Mouse (Mus musculus): ENCODE results near the gene Casc3. TPM values are rescaled to one million over a fixed set of nuclear protein-coding genes. Genes with fewer than 3 reads are reported as not detected.
"Not testable (repeated sequence)": the region's sequence is repeated elsewhere in the genome, so short reads cannot be mapped to it uniquely, and the experiment has no call there.

Gene Casc3
- total RNA-seq, 1 experiment from 2014 or later: 37.2 TPM

- DNase-seq: no peak
These were observed 14.9 kb upstream of the Casc3 start for GRCm38 (mm10) chr11:98789824-98790223.

GRCm38 (mm10) chr11:98790631-98791205 lies 14.0 kb upstream of the Casc3 start:
- no peak for DNase-seq

- no peak for DNase-seq
These were observed 13.3 kb upstream of the Casc3 start for GRCm38 (mm10) chr11:98791448-98791847.

- no peak for DNase-seq
These were observed 12.6 kb upstream of the Casc3 start for GRCm38 (mm10) chr11:98792081-98792480.

- peak; percentile 79 for DNase-seq
These were observed 10.2 kb upstream of the Casc3 start for GRCm38 (mm10) chr11:98794469-98795014.

- DNase-seq: peak; percentile 92
These were observed 9.5 kb upstream of the Casc3 start, which contains the start of gene Msl1 for GRCm38 (mm10) chr11:98795015-98795713. Gene Msl1, plus strand, starts transcription at chr11:98795516.

GRCm38 (mm10) chr11:98795714-98796514 lies 8.8 kb upstream of the Casc3 start:
- DNase-seq: peak; percentile 41

- peak; percentile 75 for DNase-seq
These were observed 8.0 kb upstream of the Casc3 start for GRCm38 (mm10) chr11:98796515-98797216.

- no peak for DNase-seq
These were observed 7.4 kb upstream of the Casc3 start for GRCm38 (mm10) chr11:98797306-98797705.

- DNase-seq: no peak
These were observed 6.8 kb upstream of the Casc3 start for GRCm38 (mm10) chr11:98797909-98798308.

- no peak for DNase-seq
These were observed 3.7 kb downstream of the Casc3 start for GRCm38 (mm10) chr11:98808417-98808816.

- DNase-seq: peak; percentile 98
These were observed 5.0 kb downstream of the Casc3 start for GRCm38 (mm10) chr11:98809457-98810290.

GRCm38 (mm10) chr11:98810686-98811085 lies 6.0 kb downstream of the Casc3 start:
- no peak for DNase-seq

- DNase-seq: no peak
These were observed 12.1 kb downstream of the Casc3 start for GRCm38 (mm10) chr11:98816706-98817239.

GRCm38 (mm10) chr11:98820968-98821367 lies 16.3 kb downstream of the Casc3 start:
- DNase-seq: no peak

GRCm38 (mm10) chr11:98826071-98826470 lies 21.4 kb downstream of the Casc3 start:
- DNase-seq: not testable (repeated sequence)

GRCm38 (mm10) chr11:98827877-98828276 lies 23.2 kb downstream of the Casc3 start:
- no peak for DNase-seq

- DNase-seq: no peak
These were observed 24.5 kb downstream of the Casc3 start for GRCm38 (mm10) chr11:98829091-98829775.

- no peak for DNase-seq
These were observed 25.2 kb downstream of the Casc3 start for GRCm38 (mm10) chr11:98829875-98830274.

- DNase-seq: no peak
These were observed 30.6 kb downstream of the Casc3 start for GRCm38 (mm10) chr11:98835296-98835695.
